Mouse (Mus musculus) hindbrain, embryonic 14.5 days (tissue): ENCODE measurements at regions not wholly inside any gene's neighbourhood (a gene's known extent, or its start where the extent isn't known, plus 50 kb on each side); places are given as distances from the start of the nearest gene placed in this dataset.

Source experiments
- ATAC-seq: fragments of 200-750 bp; cut with Nextera tagmentation; 2 replicates; pipeline ENCODE4 v1.8.0; 2017; ENCODE audit warnings: moderate number of reproducible peaks, mild to moderate bottlenecking, moderate TSS enrichment, moderate library complexity; ENCODE audit not compliant: low FRiP score
- DNase-seq: peaks from one replicate; pipeline ENCODE4 v3.0.0-alpha.2; 2015; ENCODE audit warnings: low spot score
- H3K27ac ChIP-seq: fragments of 300-500 bp; sonication (generic); 2 replicates; pipeline ENCODE4 v1.5.1; 2014; ENCODE audit warnings: mild to moderate bottlenecking, moderate library complexity
- H3K27me3 ChIP-seq: fragments of 300-500 bp; sonication (generic); 2 replicates; pipeline ENCODE4 v1.6.1; 2014; ENCODE audit warnings: mild to moderate bottlenecking, low read length, mixed read lengths; ENCODE audit not compliant: control insufficient read depth, insufficient read depth
- H3K36me3 ChIP-seq: fragments of 300-500 bp; sonication (generic); replicated peaks from 2 replicates; pipeline ENCODE4 v1.6.1; 2014; ENCODE audit not compliant: control insufficient read depth, insufficient read depth
- H3K4me1 ChIP-seq: fragments of 300-500 bp; sonication (generic); replicated peaks from 2 replicates; pipeline ENCODE4 v1.6.1; 2014; ENCODE audit warnings: antibody characterized with exemption, low read length, mixed read lengths; ENCODE audit not compliant: control insufficient read depth, insufficient read depth
- H3K4me2 ChIP-seq: fragments of 300-500 bp; sonication (generic); replicated peaks from 2 replicates; pipeline ENCODE4 v1.6.1; 2014; ENCODE audit warnings: mild to moderate bottlenecking, moderate library complexity
- H3K4me3 ChIP-seq: fragments of 300-500 bp; sonication (generic); replicated peaks from 2 replicates; pipeline ENCODE4 v1.5.1; 2014; ENCODE audit warnings: mild to moderate bottlenecking, low read length
- H3K9ac ChIP-seq: fragments of 300-500 bp; sonication (generic); 2 replicates; pipeline ENCODE4 v1.6.1; 2014
- H3K9me3 ChIP-seq: fragments of 300-500 bp; sonication (generic); 2 replicates; pipeline ENCODE4 v1.6.1; 2016; ENCODE audit warnings: low read length; ENCODE audit not compliant: control insufficient read depth
- WGBS: fragments of 180-500 bp; shearing (Covaris S2); extraction: QIAGEN DNeasy Blood & Tissue Kit; methylation state at CpG from one replicate; pipeline ENCODE4 v1.1.7; 2014; 5-methylcytosine and 5-hydroxymethylcytosine counted together

DNA sequence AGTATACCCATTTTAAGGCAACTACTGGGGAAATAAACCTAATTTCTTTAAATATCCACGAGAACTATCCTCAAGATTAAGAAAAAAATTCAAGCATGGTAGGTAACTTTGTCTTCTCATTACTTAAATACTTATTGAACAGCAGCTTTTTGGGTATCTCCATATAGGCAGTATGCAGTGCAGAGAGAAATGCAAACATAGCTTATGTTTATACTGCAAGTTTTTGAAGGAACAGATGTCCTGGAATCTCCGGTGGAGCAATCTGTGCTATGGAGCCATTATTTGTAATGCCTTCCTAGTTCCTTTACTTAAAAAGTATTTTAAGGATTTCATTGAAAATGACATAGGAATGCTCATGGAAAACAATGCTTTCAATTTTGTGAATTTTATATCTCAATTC is 91.7 kb upstream of the Adgrb3 start:
- Histone ChIP-seq H3K4me3 (no peak overlapping the region), H3K9ac (no peak overlapping the region), H3K36me3 (no peaks in the 10 kb centered on the region), H3K4me2 (no peak overlapping the region), H3K27me3 (no peaks in the 10 kb centered on the region), H3K27ac (no peak overlapping the region), H3K4me1 (no peaks in the 10 kb centered on the region), H3K9me3 (no peaks in the 10 kb centered on the region)
- no peak for ATAC-seq
- DNase-seq = no peak
- 87% methylated on average over 2 of the region's 2 CpGs for WGBS

DNA sequence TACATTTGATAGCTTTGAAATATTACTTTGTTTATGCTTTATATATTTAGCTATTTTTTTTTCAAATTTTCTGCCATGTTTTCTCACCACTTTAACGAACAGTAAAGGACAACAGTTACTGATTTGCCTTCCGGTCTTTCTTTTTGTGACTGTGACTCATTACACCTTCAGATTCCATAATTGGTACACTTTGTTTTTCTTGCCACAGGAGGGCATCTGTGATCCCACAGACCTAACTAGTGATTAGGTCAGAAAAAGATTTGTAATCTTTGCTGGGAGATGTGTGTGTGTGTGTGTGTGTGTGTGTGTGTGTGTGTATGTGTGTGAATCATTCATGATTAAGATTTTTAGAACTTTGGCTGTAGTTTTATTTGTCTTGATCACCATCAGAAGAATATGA is 64.7 kb upstream of the Adgrb3 start:
- ATAC-seq (no peak), DNase-seq (peak; percentile 26)
- Histone ChIP-seq H3K27me3 (no peaks in the 10 kb centered on the region), H3K9ac (no peak overlapping the region), H3K4me2 (no peak overlapping the region), H3K4me3 (no peak overlapping the region), H3K27ac (no peak overlapping the region), H3K36me3 (no peaks in the 10 kb centered on the region), H3K4me1 (0 out of 2 replicates have a peak, but pooled peaks cover 4% of the 10 kb centered on the region), H3K9me3 (no peaks in the 10 kb centered on the region)
- WGBS = 75% methylated on average over 2 of the region's 2 CpGs

DNA sequence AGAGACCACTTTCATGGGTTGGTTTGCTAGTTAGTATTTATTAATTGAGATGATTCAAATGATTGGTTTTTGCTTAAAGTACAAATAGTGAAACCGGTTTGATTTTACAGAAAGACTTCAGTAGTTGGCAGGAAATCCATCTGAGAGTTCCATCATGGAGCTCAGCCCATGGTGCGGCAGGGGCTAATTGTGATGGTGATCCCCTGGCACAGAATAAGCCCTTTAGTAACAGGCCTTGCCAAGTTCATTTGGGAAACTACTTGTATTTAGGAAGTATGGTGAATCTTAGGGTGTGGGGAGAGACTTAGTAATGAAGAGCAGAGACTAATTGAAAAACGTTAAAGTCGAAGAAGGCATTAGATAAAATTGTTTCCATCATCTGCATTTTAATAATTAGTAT is 63.5 kb upstream of the Adgrb3 start:
- 49% methylated on average over 4 of the region's 4 CpGs for WGBS

DNA sequence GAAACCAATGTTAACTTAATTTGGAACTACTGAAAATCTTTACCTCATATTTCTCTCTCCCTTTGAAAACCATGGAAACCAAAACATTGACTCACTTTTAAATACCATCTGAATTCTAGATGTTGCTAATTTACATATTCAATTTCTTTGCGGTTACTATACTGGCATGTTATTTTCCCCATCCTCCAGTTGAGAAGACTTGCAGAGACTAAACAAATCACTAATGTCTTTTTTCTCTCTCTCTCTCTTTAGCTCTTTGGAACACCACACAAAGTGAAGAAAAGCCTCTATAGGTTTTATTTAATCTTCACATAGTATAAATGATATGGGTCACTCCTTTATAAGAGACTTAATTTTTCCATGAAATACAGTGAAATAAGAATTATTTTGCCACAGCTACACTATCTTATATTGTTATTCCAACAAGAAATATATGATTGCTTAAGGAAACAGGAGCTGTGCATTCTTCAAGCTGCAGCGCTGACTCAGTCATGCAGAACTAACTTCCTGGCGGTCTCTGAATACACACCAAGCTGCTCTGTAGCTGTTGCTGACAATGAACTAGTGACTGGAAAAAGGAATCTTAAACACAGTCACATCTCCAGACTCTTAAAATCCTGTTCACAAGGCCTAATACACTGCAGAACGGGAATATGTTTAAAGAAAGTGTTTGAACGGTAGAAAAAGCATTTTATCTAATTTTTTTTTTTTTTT is 62.7 kb upstream of the Adgrb3 start:
- 15% methylated on average over 5 of the region's 5 CpGs for WGBS
- 0 out of 2 replicates have a peak, but pooled peaks cover 4% of the 10 kb centered on the region for H3K4me1 ChIP-seq
- ATAC-seq = peak; percentile 87
- no peaks in the 10 kb centered on the region for H3K27me3 ChIP-seq
- DNase-seq = peak; percentile 74
- H3K27ac ChIP-seq = no peak overlapping the region
- H3K4me2 ChIP-seq = no peak overlapping the region; the same call in 1 of the 2 replicates
- H3K9ac ChIP-seq = no peak overlapping the region
- no peak overlapping the region for H3K4me3 ChIP-seq
- no peaks in the 10 kb centered on the region for H3K9me3 ChIP-seq
- no peaks in the 10 kb centered on the region for H3K36me3 ChIP-seq

More for the DNA sequence above, 63.5 kb upstream of the Adgrb3 start:
- Histone ChIP-seq H3K27me3 (no peaks in the 10 kb centered on the region), H3K4me1 (0 out of 2 replicates have a peak, but pooled peaks cover 4% of the 10 kb centered on the region), H3K36me3 (no peaks in the 10 kb centered on the region), H3K27ac (peak overlapping the region; percentile 32; the same call in 1 of the 2 replicates), H3K9ac (no peak overlapping the region), H3K4me2 (no peak overlapping the region; the same call in 1 of the 2 replicates), H3K4me3 (no peak overlapping the region), H3K9me3 (no peaks in the 10 kb centered on the region)
- DNase-seq (peak; percentile 49), ATAC-seq (peak; percentile 72)

DNA sequence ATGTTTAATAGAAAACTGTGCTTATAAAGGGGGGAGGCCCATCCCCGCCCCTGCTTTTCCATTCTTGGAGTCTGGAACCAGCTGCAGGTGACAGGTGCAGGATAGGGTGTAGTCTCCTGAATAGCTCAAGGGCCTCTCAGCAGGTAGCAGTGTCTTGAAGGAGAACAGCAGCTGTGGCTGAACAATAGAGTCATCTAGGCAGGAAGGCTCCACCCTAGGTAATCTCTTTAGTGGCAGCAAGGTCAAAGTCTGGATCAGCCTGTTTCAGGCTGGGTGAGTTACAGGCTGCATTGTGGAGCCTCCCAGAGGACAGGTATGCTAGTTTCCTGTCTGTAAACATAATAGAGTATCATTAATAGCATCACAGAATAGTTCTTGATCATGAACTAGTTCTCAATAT is 58.5 kb upstream of the Adgrb3 start:
- Histone ChIP-seq H3K36me3 (no peaks in the 10 kb centered on the region), H3K4me1 (0 out of 2 replicates have a peak, but pooled peaks cover 4% of the 10 kb centered on the region), H3K9ac (no peak overlapping the region), H3K4me3 (no peak overlapping the region), H3K4me2 (no peak overlapping the region), H3K9me3 (no peaks in the 10 kb centered on the region), H3K27ac (no peak overlapping the region), H3K27me3 (no peaks in the 10 kb centered on the region)
- DNase-seq (no peak), ATAC-seq (no peak)
- WGBS = 92% methylated on average over 1 of the region's 1 CpGs

DNA sequence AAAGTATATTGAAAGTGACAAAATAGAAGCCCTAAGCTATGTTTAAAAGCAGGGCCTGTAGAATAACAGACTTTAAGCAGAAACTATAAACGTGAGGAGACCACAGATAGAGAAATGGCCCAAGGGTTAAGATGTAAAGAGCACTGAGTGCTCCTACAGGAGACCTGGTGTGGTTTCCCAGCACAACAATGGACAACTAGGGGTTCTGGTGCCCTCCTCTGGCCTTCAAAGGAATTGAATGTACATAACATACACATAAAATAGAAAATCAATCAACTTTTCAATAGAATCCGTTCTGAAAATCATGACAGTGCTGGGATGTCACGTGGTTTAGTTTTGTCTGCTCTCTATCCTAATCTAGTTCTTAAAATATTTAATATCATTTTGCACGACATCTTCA is 55.5 kb upstream of the Adgrb3 start:
- no peak for DNase-seq
- H3K4me2 ChIP-seq = no peak overlapping the region
- 72% methylated on average over 4 of the region's 4 CpGs for WGBS
- H3K9ac ChIP-seq = no peak overlapping the region
- H3K36me3 ChIP-seq = no peaks in the 10 kb centered on the region
- ATAC-seq = no peak
- H3K27ac ChIP-seq = no peak overlapping the region
- no peaks in the 10 kb centered on the region for H3K9me3 ChIP-seq
- H3K27me3 ChIP-seq = no peaks in the 10 kb centered on the region
- H3K4me1 ChIP-seq = no peaks in the 10 kb centered on the region
- no peak overlapping the region for H3K4me3 ChIP-seq
